Mouse (Mus musculus) stomach, postnatal 0 days (tissue): Measurements from ENCODE around the gene Fstl4. TPM values are rescaled to one million over a fixed set of nuclear protein-coding genes. Genes with fewer than 3 reads are reported as not detected.

Experiments used
- ATAC-seq: fragments of 200-750 bp; cut with Nextera tagmentation; 2 replicates; pipeline ENCODE4 v1.8.0; 2017; ENCODE audit not compliant: low FRiP score, low TSS enrichment
- DNase-seq: peaks from one replicate; pipeline ENCODE4 v3.0.0-alpha.2; 2016; ENCODE audit warnings: low spot score
- H3K27ac ChIP-seq: fragments of 300-500 bp; sonication (generic); replicated peaks from 2 replicates; pipeline ENCODE4 v1.5.1; 2014; ENCODE audit warnings: mild to moderate bottlenecking, control low read depth
- H3K27me3 ChIP-seq: fragments of 300-500 bp; sonication (generic); 2 replicates; pipeline ENCODE4 v1.6.1; 2014; ENCODE audit warnings: low read length; ENCODE audit not compliant: control insufficient read depth, insufficient read depth
- H3K36me3 ChIP-seq: fragments of 300-500 bp; sonication (generic); 2 replicates; pipeline ENCODE4 v1.6.1; 2014; ENCODE audit warnings: low read length, mixed read lengths; ENCODE audit not compliant: control insufficient read depth, insufficient read depth
- H3K4me1 ChIP-seq: fragments of 300-500 bp; sonication (generic); replicated peaks from 2 replicates; pipeline ENCODE4 v1.6.1; 2014; ENCODE audit warnings: antibody characterized with exemption; ENCODE audit not compliant: control insufficient read depth, insufficient read depth
- H3K4me2 ChIP-seq: fragments of 300-500 bp; sonication (generic); replicated peaks from 2 replicates; pipeline ENCODE4 v1.6.1; 2014; ENCODE audit warnings: low read depth, mild to moderate bottlenecking, control low read depth, moderate library complexity
- H3K4me3 ChIP-seq: fragments of 300-500 bp; sonication (generic); 2 replicates; pipeline ENCODE4 v1.5.1; 2014; ENCODE audit warnings: low read depth, low read length, control low read depth
- H3K9ac ChIP-seq: fragments of 300-500 bp; sonication (generic); 2 replicates; pipeline ENCODE4 v1.6.1; 2014; ENCODE audit warnings: mild to moderate bottlenecking, low read length, control low read depth, mixed read lengths
- H3K9me3 ChIP-seq: fragments of 300-500 bp; sonication (generic); 2 replicates; pipeline ENCODE4 v1.6.1; 2016; ENCODE audit warnings: low read length; ENCODE audit not compliant: control insufficient read depth
- CTCF ChIP-seq: IDR thresholded peaks from 2 replicates; pipeline ENCODE4 v1.5.1; 2016; ENCODE audit warnings: antibody characterized with exemption, low read depth, mild to moderate bottlenecking, moderate library complexity
- EP300 ChIP-seq: optimal IDR thresholded peaks from 2 replicates; pipeline ENCODE3; 2016; ENCODE audit warnings: antibody characterized with exemption
- WGBS: fragments of 180-500 bp; shearing (Covaris S2); extraction: QIAGEN DNeasy Blood & Tissue Kit; methylation state at CpG from one replicate; pipeline ENCODE4 v1.1.7; 2014; 5-methylcytosine and 5-hydroxymethylcytosine counted together
- polyA plus RNA-seq: library from polyadenylated mRNA; unstranded; fragments of >200 nt; fragmentation: Nextera tagmentation; extraction: Ambion mirVana; gene quantifications from 2 replicates; pipeline ENCODE4 v1.2.1, GENCODE M21; 2015

Gene Fstl4
- polyA plus RNA-seq, 1 experiment from 2014 or later, result 1.1 TPM

- Histone ChIP-seq H3K27ac (no peak overlapping the region), H3K36me3 (no peaks in the 10 kb centered on the region), H3K9ac (no peak overlapping the region), H3K4me2 (no peak overlapping the region), H3K4me1 (no peaks in the 10 kb centered on the region), H3K4me3 (no peak overlapping the region), H3K9me3 (no peaks in the 10 kb centered on the region), H3K27me3 (no peaks in the 10 kb centered on the region)
- 73% methylated on average over 5 of the region's 5 CpGs for WGBS
- ATAC-seq (no peak), DNase-seq (no peak)
- no peak for TF ChIP-seq CTCF
- no peak for TF ChIP-seq EP300
These were observed 467.4 kb downstream of the Fstl4 start for GRCm38 (mm10) chr11:53231836-53232235.

- no peaks in the 10 kb centered on the region for H3K9me3 ChIP-seq
- 62% methylated on average over 9 of the region's 9 CpGs for WGBS
These were observed 469.2 kb downstream of the Fstl4 start for GRCm38 (mm10) chr11:53233590-53233989.

More at GRCm38 (mm10) chr11:53233590-53233989, 469.2 kb downstream of the Fstl4 start:
- Histone ChIP-seq H3K4me2 (no peak overlapping the region), H3K9ac (no peak overlapping the region), H3K27me3 (no peaks in the 10 kb centered on the region), H3K4me1 (no peaks in the 10 kb centered on the region), H3K27ac (no peak overlapping the region), H3K4me3 (no peak overlapping the region), H3K36me3 (no peaks in the 10 kb centered on the region)
- DNase-seq (no peak), ATAC-seq (no peak)
- TF ChIP-seq CTCF (no peak), EP300 (no peak)
